Mouse (Mus musculus) macrophage (primary cell): ENCODE measurements around the gene Cdc14b. TPM values are rescaled to one million over a fixed set of nuclear protein-coding genes. Genes with fewer than 3 reads are reported as not detected.
"Not testable (repeated sequence)": the region's sequence is repeated elsewhere in the genome, so short reads cannot be mapped to it uniquely, and the experiment has no call there.

Experiments
- H3K27ac ChIP-seq: fragments of 350-480 bp; formaldehyde crosslinking; 2 replicates; pipeline ENCODE4 v1.9.0; 2021
- H3K36me3 ChIP-seq: fragments of 350-480 bp; formaldehyde crosslinking; 2 replicates; pipeline ENCODE4 v1.9.0; 2021; ENCODE audit errors: inconsistent target
- H3K4me3 ChIP-seq: fragments of 350-480 bp; formaldehyde crosslinking; 2 replicates; pipeline ENCODE4 v1.9.0; 2021; ENCODE audit errors: inconsistent target
- H3K79me2 ChIP-seq: fragments of 350-480 bp; formaldehyde crosslinking; 2 replicates; pipeline ENCODE4 v1.9.0; 2021; ENCODE audit errors: inconsistent target
- WGBS: methylation state at CpG from one replicate; pipeline ENCODE4 v1.1.7; 2026; ENCODE audit warnings: inconsistent platforms; ENCODE audit not compliant: missing documents; 5-methylcytosine and 5-hydroxymethylcytosine counted together
- polyA plus RNA-seq: library from polyadenylated mRNA; stranded (reverse); fragments of 250-400 nt; gene quantifications from 3 replicates; pipeline ENCODE4 v1.2.4, GENCODE M21; 2018; ENCODE audit warnings: inconsistent platforms

Cdc14b gene
- polyA plus RNA-seq, 1 experiment from 2014 or later = 7.6 TPM

DNA sequence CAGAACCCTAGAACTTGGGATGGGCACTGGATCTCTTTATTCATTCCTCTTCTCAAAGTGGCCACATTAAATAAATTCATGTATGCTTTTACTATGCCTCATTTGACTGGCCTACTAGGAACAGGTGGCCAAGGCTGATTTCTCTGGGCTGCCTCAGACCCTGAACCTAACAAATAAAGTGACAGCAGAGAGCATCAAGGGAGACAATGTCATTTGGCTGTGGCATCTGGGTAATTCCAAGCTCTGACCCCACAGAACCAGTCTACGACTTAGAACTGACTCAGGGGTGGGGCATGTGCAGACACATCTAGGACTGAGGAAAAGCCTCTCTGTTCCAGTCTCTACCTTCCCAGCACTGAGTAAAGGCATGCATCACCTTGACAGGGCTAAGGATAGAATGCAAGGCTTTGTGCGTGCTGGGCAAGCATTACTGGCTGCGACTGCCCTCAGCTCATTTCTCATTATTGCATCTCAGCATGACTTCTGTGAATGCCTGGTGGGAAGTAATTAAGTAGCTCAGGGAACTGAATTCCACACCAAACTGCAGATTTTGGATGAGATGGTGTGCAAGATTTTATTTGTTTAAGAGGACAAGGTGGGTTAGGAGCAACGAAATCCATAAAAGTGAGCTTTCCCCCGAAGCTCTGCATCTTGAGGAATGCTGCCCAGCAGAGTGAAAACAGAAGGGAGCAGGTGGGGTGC lies 17.1 kb downstream of the Cdc14b start:
- 98% methylated on average over 5 of the region's 5 CpGs for WGBS
- Histone ChIP-seq H3K27ac (no peak overlapping the region), H3K79me2 (no peaks in the 10 kb centered on the region), H3K4me3 (no peak overlapping the region), H3K36me3 (no peaks in the 10 kb centered on the region)

GRCm38 (mm10) chr13:64257010-64257813 lies 17.9 kb downstream of the Cdc14b start:
- 89% methylated on average over 12 of the region's 12 CpGs for WGBS
- H3K4me3 ChIP-seq = no peak overlapping the region
- no peaks in the 10 kb centered on the region for H3K79me2 ChIP-seq
- no peak overlapping the region for H3K27ac ChIP-seq
- no peaks in the 10 kb centered on the region for H3K36me3 ChIP-seq

- H3K36me3 ChIP-seq, H3K79me2 ChIP-seq, H3K27ac ChIP-seq, H3K4me3 ChIP-seq: not testable (repeated sequence)
- WGBS = 83% methylated on average over 6 of the region's 11 CpGs
These were observed 20.9 kb downstream of the Cdc14b start for GRCm38 (mm10) chr13:64254185-64254584.

DNA sequence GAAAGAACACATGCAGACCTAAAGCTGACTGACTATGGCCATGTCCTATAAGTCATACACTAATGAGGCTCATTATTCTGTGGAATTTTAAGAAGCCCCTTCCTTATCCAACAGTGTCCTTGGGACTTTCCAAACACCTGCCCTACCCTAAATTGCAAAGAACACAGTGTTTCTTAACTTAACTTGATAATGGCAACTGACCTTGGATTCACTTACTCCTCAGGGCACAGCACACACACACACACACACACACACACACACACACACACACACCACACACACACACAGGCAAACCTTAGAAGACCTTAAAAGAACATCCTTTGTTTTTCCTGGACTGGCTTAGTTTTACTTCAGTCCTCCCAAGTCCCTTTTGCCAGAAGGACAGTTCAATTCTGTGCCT lies 21.4 kb downstream of the Cdc14b start:
- Histone ChIP-seq H3K36me3 (no peaks in the 10 kb centered on the region), H3K4me3 (no peak overlapping the region), H3K79me2 (no peaks in the 10 kb centered on the region), H3K27ac (no peak overlapping the region)

DNA sequence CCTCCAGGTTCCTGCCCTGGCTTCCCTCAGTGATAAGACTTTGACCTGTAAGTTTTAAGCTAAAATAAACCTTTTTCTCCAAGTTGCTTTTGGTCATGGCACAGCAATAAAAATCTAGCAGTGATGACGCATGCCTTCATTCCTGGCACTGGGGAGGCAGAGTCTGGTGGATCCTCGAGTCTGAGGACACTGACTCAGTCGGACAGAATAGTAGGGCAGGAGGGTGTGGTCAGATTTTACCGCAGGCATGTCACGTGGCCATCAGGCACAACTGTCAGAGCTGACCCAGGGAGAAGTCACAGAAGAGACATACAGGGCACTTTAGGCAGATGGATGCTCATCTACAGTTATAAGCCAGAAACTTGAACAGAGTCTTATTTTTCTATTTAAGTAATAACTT lies 22.9 kb downstream of the Cdc14b start:
- peak overlapping the region; percentile 39 for H3K27ac ChIP-seq
- 51% methylated on average over 5 of the region's 5 CpGs for WGBS
- no peaks in the 10 kb centered on the region for H3K36me3 ChIP-seq
- no peak overlapping the region for H3K4me3 ChIP-seq
- no peaks in the 10 kb centered on the region for H3K79me2 ChIP-seq

- Histone ChIP-seq H3K4me3 (no peak overlapping the region), H3K36me3 (no peaks in the 10 kb centered on the region), H3K79me2 (no peaks in the 10 kb centered on the region), H3K27ac (no peak overlapping the region)
- 0% methylated on average over 1 of the region's 1 CpGs for WGBS
These were observed 24.7 kb downstream of the Cdc14b start for GRCm38 (mm10) chr13:64250363-64250762.

DNA sequence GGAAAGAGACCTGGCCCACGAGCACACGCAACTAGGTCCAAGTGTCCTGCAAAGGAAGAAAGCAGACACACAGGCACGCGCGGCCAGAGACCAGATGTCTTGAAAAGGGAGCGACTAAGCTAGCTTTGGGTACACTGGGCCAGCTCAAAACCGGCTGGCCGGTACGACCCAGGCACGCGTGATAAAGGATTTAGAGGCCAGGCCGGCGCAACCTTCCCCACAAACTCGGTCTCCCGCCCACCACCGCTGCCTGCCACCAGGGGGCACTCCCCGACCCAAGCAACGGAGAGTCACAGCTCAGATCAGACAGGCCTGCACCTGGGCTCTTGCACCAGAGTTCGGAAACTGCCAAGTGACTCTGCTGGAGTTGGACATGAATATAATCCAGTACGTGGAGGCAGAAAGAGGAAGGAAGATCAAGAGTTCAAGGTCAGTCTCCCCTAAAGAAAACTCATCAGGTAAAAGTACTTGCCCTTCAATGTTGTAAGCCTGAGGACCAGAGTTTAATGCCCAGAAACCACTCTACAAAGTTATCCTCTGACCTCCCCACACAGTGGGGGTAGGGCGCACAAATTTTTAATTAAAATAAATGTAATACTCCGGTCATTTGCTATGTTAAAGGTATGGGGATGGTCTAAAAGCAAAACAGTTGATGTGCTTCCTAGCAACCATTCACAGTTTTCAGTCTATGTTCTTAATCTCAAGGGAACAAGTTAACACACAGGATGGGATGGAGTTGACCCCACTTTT lies 26.1 kb downstream of the Cdc14b start:
- Histone ChIP-seq H3K4me3 (peak overlapping the region; percentile 67), H3K27ac (peak overlapping the region; percentile 81), H3K36me3 (no peaks in the 10 kb centered on the region), H3K79me2 (no peaks in the 10 kb centered on the region)
- 8% methylated on average over 22 of the region's 22 CpGs for WGBS

DNA sequence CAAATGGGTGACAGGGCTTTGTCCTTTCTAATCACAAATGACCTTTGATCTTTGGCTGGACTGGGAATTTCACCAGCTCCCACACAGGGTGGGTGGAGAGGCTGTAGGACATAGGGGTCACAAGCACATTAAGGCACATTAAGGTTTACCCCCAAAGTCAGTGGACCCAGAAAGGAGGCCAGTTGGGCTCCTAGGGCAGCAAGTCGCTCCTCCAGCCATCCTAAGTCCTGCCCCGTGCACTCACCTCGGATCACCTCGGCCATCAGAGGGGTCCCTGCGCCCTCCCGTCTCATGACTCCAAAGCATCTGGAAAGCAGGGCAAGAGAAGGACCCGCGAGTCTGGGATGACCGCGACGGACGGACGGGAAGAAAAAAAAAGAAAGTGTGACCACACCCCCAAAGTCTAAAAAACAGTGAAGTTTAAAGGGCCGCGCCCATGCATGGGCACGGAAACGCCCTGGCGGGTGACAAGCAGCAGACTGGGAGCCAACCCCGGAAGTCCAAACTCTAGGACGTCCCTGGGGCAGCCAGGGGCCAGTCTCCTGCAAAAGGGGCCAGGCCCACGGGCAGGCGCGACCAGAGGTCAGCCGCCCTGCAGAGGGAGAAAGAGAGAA lies 26.8 kb downstream of the Cdc14b start:
- Histone ChIP-seq H3K79me2 (no peaks in the 10 kb centered on the region), H3K27ac (peak overlapping the region; percentile 81), H3K36me3 (no peaks in the 10 kb centered on the region), H3K4me3 (peak overlapping the region; percentile 67)
- WGBS = 1% methylated on average over 24 of the region's 24 CpGs

DNA sequence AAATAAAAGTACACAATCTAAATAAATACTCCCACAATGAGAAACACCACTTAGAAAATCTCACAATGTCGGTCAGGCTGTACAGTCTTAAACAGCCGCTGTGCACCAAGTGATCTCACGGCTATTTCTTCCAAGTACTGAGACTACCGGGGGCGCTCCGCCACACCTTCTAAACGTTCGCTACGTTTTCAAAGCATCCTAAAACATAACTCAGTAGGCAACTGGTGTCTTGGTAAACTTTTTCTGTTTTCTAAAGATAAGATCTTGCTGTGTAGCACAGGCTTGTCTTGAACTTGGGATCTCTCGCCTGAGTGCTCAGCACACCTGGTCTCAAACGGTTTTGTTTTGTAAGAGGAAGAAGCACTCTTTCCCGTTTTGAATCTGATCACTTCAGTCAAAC lies 29.0 kb downstream of the Cdc14b start:
- WGBS = 91% methylated on average over 12 of the region's 12 CpGs
- Histone ChIP-seq H3K79me2 (no peaks in the 10 kb centered on the region), H3K36me3 (no peaks in the 10 kb centered on the region), H3K27ac (no peak overlapping the region), H3K4me3 (no peak overlapping the region)

- no peaks in the 10 kb centered on the region for H3K36me3 ChIP-seq
- 97% methylated on average over 4 of the region's 4 CpGs for WGBS
- no peak overlapping the region for H3K4me3 ChIP-seq
- no peaks in the 10 kb centered on the region for H3K79me2 ChIP-seq
- H3K27ac ChIP-seq = no peak overlapping the region
These were observed 30.3 kb downstream of the Cdc14b start for GRCm38 (mm10) chr13:64244685-64245261.

DNA sequence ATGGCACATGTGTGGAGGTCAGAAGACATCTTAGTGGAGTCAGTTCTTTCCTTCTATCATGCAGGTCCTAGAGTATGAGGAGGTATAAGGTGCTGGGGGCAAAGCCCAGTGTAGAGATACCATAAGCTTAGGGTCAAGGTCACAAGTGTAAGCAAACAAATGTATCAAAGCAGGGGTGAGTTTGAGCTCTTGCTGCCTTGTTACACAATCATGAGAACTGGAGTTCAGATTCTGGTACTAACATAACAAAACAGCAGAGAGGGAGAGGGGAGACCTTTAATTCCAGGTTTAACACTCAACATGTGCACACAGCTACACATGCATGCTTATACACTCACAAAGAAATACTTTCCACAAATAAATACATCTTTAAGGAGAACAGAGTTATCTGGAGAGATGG lies 32.4 kb downstream of the Cdc14b start:
- H3K79me2 ChIP-seq = no peaks in the 10 kb centered on the region

DNA sequence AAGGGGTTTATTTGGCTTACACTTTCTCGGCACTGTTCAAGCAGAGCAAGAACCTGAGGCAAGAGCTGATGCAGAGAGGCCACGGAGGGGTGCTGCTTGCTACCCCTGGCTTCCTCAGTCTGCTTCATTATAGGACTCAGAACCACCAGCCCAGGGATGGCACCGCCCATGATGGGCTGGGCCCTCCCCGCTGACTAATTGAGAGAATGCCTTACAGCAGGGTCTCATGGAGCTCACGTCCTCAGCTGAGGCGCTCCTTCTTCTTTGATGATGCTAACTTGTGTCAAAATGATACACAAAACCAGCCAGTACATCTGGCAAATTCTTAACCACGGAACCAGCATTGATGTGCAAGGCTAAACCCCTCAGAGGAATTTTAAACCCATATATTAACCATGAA lies 34.5 kb downstream of the Cdc14b start:
- H3K79me2 ChIP-seq = no peaks in the 10 kb centered on the region
- no peak overlapping the region for H3K27ac ChIP-seq
- H3K36me3 ChIP-seq = no peaks in the 10 kb centered on the region
- no peak overlapping the region for H3K4me3 ChIP-seq
- WGBS = 92% methylated on average over 7 of the region's 7 CpGs

More for the DNA sequence above, 32.4 kb downstream of the Cdc14b start:
- Histone ChIP-seq H3K4me3 (no peak overlapping the region), H3K36me3 (no peaks in the 10 kb centered on the region), H3K27ac (no peak overlapping the region)

- no peaks in the 10 kb centered on the region for H3K36me3 ChIP-seq
- H3K79me2 ChIP-seq = no peaks in the 10 kb centered on the region
- H3K27ac ChIP-seq = no peak overlapping the region
- H3K4me3 ChIP-seq = no peak overlapping the region
These were observed 37.4 kb downstream of the Cdc14b start for GRCm38 (mm10) chr13:64237681-64238157.

DNA sequence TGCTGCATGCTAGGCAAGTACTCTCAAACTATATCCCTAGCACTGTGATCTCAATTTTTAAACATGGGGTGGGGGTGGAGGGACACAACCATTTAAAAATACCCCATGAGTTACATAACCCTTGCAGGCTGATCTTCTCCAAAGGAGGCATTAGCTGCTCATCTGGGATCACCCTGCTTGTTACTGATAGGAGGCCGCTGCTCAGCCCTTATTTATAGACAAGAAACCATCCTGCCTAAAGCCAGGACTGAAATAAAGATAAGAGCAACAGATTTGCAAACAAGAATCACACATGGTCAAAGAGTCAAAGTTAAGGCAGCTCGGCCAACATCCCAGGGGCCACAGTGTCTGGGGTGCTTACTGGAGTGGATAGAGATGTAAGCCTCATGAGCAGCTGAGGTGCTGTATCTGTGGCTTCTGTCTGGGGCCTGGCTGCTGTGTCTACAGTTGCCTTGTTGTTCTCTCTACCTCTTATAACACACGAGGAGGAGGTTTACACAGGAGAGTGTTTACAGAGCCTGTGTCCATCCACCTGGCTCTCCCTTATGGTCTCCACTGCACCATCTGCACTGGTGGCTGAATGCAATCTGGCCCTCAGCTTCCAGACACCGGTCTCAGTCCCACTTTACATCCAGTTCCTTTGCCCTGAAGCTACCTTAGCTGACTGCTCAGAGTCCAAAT lies 38.0 kb downstream of the Cdc14b start:
- Histone ChIP-seq H3K79me2 (no peaks in the 10 kb centered on the region), H3K36me3 (no peaks in the 10 kb centered on the region), H3K4me3 (no peak overlapping the region), H3K27ac (no peak overlapping the region)
- WGBS = 96% methylated on average over 4 of the region's 4 CpGs
